Mouse (Mus musculus): ENCODE measurements around the gene Crk.

DNA sequence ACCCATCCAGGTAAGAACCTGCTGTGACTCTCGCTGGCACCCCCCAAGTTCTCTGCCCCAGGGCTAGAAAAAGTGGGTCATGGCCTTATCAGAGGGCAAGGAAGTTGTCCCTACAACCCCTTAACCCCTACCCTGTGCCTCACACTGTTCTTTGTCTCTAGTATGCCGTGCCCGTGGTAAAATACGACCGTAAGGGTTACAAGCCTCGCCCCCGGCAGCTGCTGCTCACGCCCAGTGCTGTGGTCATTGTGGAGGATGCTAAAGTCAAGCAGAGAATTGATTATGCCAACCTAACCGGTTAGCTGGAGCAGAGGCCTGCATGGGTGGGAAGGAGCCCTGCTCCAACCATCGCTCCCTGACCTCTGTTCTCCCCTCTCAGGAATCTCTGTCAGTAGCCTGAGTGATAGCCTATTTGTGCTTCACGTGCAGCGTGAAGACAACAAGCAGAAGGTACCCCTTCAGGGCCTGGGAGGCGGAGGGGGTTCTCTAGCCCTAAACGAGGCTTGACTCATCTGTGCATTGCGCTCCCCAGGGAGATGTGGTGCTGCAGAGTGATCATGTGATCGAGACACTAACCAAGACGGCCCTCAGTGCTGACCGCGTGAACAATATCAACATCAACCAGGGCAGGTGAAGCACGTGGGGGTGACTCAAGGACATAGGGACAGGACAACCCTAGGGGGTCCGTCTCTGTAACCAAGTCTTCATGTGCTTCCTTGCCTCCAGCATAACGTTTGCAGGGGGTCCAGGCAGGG is 7.5 kb upstream of the Crk start:
- TF ChIP-seq CTCF (IDR thresholded peaks at IDR 0.05; ENCODE audit: low read depth, low read length) (no peak), POLR2A (IDR thresholded peaks at IDR 0.05; ENCODE audit: extremely low read depth, insufficient read depth, low read length) (no peak)
